Mouse (Mus musculus) lung, embryonic 14.5 days (tissue): ENCODE results near the gene Olfr1423. TPM values are rescaled to one million over a fixed set of nuclear protein-coding genes. Genes with fewer than 3 reads are reported as not detected.

Experiments
- ATAC-seq: fragments of 200-750 bp; cut with Nextera tagmentation; 2 replicates; pipeline ENCODE4 v1.8.0; 2017; ENCODE audit warnings: mild to moderate bottlenecking, moderate TSS enrichment, moderate library complexity; ENCODE audit not compliant: insufficient read depth
- DNase-seq: peaks from one replicate; pipeline ENCODE4 v3.0.0-alpha.2; 2015
- H3K27ac ChIP-seq: fragments of 300-500 bp; sonication (generic); 2 replicates; pipeline ENCODE4 v1.5.1; 2014; ENCODE audit warnings: low read depth, mild to moderate bottlenecking, moderate library complexity
- H3K27me3 ChIP-seq: fragments of 300-500 bp; sonication (generic); 2 replicates; pipeline ENCODE4 v1.6.1; 2014; ENCODE audit warnings: low read length, control low read depth; ENCODE audit not compliant: insufficient read depth
- H3K36me3 ChIP-seq: fragments of 300-500 bp; sonication (generic); 2 replicates; pipeline ENCODE4 v1.6.1; 2014; ENCODE audit warnings: control low read depth; ENCODE audit not compliant: insufficient read depth
- H3K4me1 ChIP-seq: fragments of 300-500 bp; sonication (generic); 2 replicates; pipeline ENCODE4 v1.6.1; 2014; ENCODE audit warnings: antibody characterized with exemption, control low read depth; ENCODE audit not compliant: insufficient read depth
- H3K4me2 ChIP-seq: fragments of 300-500 bp; sonication (generic); 2 replicates; pipeline ENCODE4 v1.6.1; 2014; ENCODE audit warnings: mild to moderate bottlenecking
- H3K4me3 ChIP-seq: fragments of 300-500 bp; sonication (generic); 2 replicates; pipeline ENCODE4 v1.5.1; 2014; ENCODE audit warnings: low read depth, low read length
- H3K9ac ChIP-seq: fragments of 300-500 bp; sonication (generic); 2 replicates; pipeline ENCODE4 v1.6.1; 2014
- H3K9me3 ChIP-seq: fragments of 300-500 bp; sonication (generic); 2 replicates; pipeline ENCODE4 v1.6.1; 2016; ENCODE audit warnings: low read depth, low read length, control low read depth
- CTCF ChIP-seq: IDR thresholded peaks from 2 replicates; pipeline ENCODE4 v1.5.1; 2016; ENCODE audit warnings: antibody characterized with exemption, low read depth
- WGBS: fragments of 180-500 bp; shearing (Covaris S2); extraction: QIAGEN DNeasy Blood & Tissue Kit; methylation state at CpG from one replicate; pipeline ENCODE4 v1.1.7; 2014; 5-methylcytosine and 5-hydroxymethylcytosine counted together
- polyA plus RNA-seq: library from polyadenylated mRNA; unstranded; fragments of >200 nt; fragmentation: Nextera tagmentation; extraction: Ambion mirVana; gene quantifications from 2 replicates; pipeline ENCODE4 v1.2.1, GENCODE M21; 2014

Gene Olfr1423
- polyA plus RNA-seq, 1 experiment from 2014 or later, result not detected

GRCm38 (mm10) chr19:12010916-12011559 lies 30.1 kb downstream of the Olfr1423 start:
- H3K27ac ChIP-seq, result peak overlapping the region; percentile 92
- ATAC-seq, result peak; percentile 39

DNA sequence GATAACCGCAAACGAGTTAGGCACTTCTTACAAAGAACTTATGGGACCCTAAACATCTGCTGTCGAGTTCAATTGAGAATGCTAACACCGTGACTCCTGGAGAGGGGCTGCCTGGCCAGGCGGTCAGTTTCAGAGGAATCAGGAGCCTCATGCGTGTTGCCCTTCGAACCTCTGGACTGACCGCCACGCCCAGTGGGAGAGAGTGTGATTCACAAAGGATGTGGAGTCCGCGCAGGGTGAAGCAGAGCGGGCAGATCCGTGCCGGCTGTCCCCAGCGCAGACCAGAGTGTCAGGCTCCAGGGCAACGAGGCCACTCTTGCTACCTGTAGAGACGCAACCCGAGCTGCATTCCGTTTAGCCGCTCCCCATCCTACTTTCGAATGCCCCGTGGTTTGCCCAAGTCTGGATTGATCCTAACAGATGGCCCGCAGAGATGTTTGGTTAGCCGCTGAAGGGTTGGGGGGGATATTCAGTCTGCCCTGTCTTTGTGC lies 30.8 kb downstream of the Olfr1423 start:
- no peaks in the 10 kb centered on the region for H3K27me3 ChIP-seq
- H3K4me3 ChIP-seq, result peak overlapping the region; percentile 61
- H3K27ac ChIP-seq, result peak overlapping the region; percentile 92
- H3K4me2 ChIP-seq, result peak overlapping the region; percentile 70
- peak overlapping the region; percentile 79 for H3K9ac ChIP-seq
- no peaks in the 10 kb centered on the region for H3K9me3 ChIP-seq
- ATAC-seq (peak; percentile 14), DNase-seq (peak; percentile 77)
- no peaks in the 10 kb centered on the region for H3K4me1 ChIP-seq
- TF ChIP-seq CTCF, result no peak
- no peaks in the 10 kb centered on the region for H3K36me3 ChIP-seq
- WGBS, result under 1% methylated on average over 24 of the region's 24 CpGs

More at GRCm38 (mm10) chr19:12010916-12011559, 30.1 kb downstream of the Olfr1423 start:
- H3K4me3 ChIP-seq, result peak overlapping the region; percentile 61
- no peaks in the 10 kb centered on the region for H3K27me3 ChIP-seq
- H3K4me1 ChIP-seq, result no peaks in the 10 kb centered on the region
- peak overlapping the region; percentile 79 for H3K9ac ChIP-seq
- H3K36me3 ChIP-seq, result no peaks in the 10 kb centered on the region
- under 1% methylated on average over 26 of the region's 26 CpGs for WGBS
- peak overlapping the region; percentile 70 for H3K4me2 ChIP-seq
- TF ChIP-seq CTCF, result no peak
- DNase-seq, result peak; percentile 97
- no peaks in the 10 kb centered on the region for H3K9me3 ChIP-seq

DNA sequence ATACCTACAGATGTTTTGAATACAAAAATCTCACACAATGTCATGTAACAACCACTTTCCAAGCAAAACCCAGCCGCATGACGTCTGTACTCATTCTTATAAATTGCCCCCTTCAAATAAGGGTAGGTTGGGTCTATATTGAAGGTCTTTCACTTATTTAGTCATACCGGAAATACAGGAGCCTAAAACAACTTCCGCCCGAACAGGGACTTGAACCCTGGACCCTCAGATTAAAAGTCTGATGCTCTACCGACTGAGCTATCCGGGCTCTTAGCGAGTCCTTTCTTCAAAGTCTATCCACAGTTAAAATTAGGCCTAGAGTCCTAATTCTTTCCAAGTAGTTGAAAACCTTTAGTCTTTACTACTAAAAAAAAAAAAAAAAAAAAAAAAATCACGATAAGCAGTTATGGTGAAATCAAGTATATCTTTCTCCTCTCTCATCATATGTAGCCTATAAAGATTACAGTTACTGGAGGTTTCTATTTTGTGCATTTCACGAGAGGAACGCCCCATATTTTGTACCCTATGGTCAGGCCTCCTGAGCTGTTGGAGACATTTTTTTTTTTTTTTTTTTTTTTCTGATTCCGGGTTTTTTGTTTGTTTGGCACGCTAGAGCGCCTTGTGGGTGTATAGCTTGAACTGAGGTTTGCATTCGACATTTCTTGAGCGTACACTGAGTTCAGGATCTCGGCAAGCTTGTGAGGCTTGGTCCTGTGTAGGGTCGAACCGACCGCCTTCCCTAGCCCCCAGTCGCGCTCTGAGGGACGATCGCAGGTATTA lies 31.4 kb downstream of the Olfr1423 start:
- ATAC-seq (peak; percentile 28), DNase-seq (peak; percentile 95)
- peak overlapping the region; percentile 92 for H3K27ac ChIP-seq
- no peaks in the 10 kb centered on the region for H3K27me3 ChIP-seq
- peak overlapping the region; percentile 70 for H3K4me2 ChIP-seq
- peak overlapping the region; percentile 79 for H3K9ac ChIP-seq
- WGBS, result under 1% methylated on average over 24 of the region's 24 CpGs
- H3K9me3 ChIP-seq, result no peaks in the 10 kb centered on the region
- TF ChIP-seq CTCF, result no peak
- H3K4me3 ChIP-seq, result peak overlapping the region; percentile 61
- H3K4me1 ChIP-seq, result peaks cover under 1% of the 10 kb centered on the region; the same call in 1 of the 2 replicates
- no peaks in the 10 kb centered on the region for H3K36me3 ChIP-seq

DNA sequence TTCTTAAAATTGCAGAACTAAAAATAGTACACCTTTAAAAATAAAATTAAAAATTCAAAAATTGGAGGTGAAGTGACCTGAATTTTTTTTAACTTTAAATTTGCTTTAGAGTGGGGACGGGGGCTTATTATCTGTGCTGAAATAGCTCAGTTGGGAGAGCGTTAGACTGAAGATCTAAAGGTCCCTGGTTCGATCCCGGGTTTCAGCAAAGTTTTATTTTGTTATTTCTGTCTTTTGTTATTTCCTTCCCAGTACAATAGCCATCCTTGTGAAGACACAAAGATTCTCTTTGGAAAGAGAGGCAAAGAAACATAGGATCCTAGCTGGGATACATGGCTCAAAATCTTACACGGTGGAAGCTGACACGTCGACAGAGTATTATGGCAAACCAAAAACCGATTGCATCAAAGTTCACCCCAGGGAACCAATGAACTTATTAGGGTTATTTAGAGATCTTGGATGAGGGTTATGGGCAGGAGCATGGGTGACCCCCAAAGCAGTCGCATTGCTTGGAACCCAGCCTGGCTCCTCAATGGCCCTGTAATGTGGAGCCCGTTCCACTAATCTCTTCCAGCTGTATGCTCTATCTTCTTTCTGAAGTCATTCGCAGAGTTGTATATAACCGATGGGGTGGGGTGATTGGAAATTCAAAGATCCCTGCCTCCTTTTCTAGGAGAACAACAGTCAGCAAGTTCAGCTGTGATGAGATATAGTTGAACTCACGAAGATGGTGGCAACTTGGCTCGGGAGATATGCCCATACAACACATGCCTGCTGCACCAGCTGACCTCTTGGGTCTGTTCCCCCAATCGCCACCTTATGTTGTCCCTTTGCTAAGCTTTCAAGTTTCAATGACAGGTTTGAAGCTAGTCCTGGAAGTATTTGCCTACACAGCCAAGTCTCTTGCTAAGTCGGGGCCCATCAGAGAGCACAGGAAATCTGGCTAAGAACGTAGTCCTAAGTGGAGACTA lies 32.4 kb downstream of the Olfr1423 start:
- Histone ChIP-seq H3K4me2 (peak overlapping the region; percentile 67), H3K9me3 (no peaks in the 10 kb centered on the region), H3K9ac (no peak overlapping the region), H3K27ac (0 out of 2 replicates have a peak overlapping the region, but pooled peaks have one; percentile 54), H3K27me3 (no peaks in the 10 kb centered on the region), H3K4me3 (no peak overlapping the region), H3K4me1 (peaks cover 2% of the 10 kb centered on the region; the same call in 1 of the 2 replicates), H3K36me3 (no peaks in the 10 kb centered on the region)
- DNase-seq (peak; percentile 64), ATAC-seq (no peak)
- no peak for TF ChIP-seq CTCF
- whole genome bisulfite sequencing, result 26% methylated on average over 17 of the region's 17 CpGs

- Histone ChIP-seq H3K27me3 (no peaks in the 10 kb centered on the region), H3K27ac (no peak overlapping the region), H3K4me1 (peaks cover 2% of the 10 kb centered on the region; the same call in 1 of the 2 replicates), H3K9ac (peak overlapping the region; percentile 23; the same call in 1 of the 2 replicates), H3K4me3 (peak overlapping the region; percentile 63), H3K4me2 (peak overlapping the region; percentile 67), H3K9me3 (no peaks in the 10 kb centered on the region), H3K36me3 (no peaks in the 10 kb centered on the region)
- WGBS, result 10% methylated on average over 17 of the region's 17 CpGs
- TF ChIP-seq CTCF, result peak; percentile 79
- DNase-seq (peak; percentile 84), ATAC-seq (no peak)
Observed at GRCm38 (mm10) chr19:12007105-12007931, 33.8 kb downstream of the Olfr1423 start.
